8 mouse cellular contexts compared by ENCODE assay signal in genomic region chr9:66835097-66835480, GRCm38 (mm10). TPM values are rescaled to one million over a fixed set of nuclear protein-coding genes. Genes with fewer than 3 reads are reported as not detected.
DNase-seq lines count a peak whose midpoint lies in the region; ATAC-seq and TF ChIP-seq lines count a peak whose summit lies in the region.

No protein-coding gene starts in this region.

- TF ChIP-seq CTCF in kidney, adult 2 months (conservative IDR thresholded peaks at IDR 0.05; ENCODE audit: insufficient read depth, insufficient read length, low read depth, low read length) = no peak

- H3K36me3 ChIP-seq in kidney, adult 2 months (ENCODE audit: control insufficient read depth, insufficient read depth, low read length) = no peaks in the 10 kb centered on the region
- no peaks in the 10 kb centered on the region for H3K36me3 ChIP-seq in hindbrain, embryonic 13.5 days

- TF ChIP-seq POLR2A in kidney, adult 2 months (IDR thresholded peaks at IDR 0.05; ENCODE audit: low read depth, low read length) = no peak

- peak overlapping the region; percentile 70 for H3K9ac ChIP-seq in hindbrain, embryonic 13.5 days

- H3K27me3 ChIP-seq in kidney, adult 2 months (replicated peaks; ENCODE audit: control insufficient read depth, insufficient read depth, low read length) = no peaks in the 10 kb centered on the region
- H3K27me3 ChIP-seq in hindbrain, embryonic 13.5 days = peaks cover 12% of the 10 kb centered on the region

- DNase-seq in kidney, adult 2 months = no peak
- no peak for DNase-seq in kidney, adult 11 months
- DNase-seq in lung, postnatal 36 days = peak; percentile 53
- no peak for DNase-seq in urinary bladder, postnatal 10 days (ENCODE audit: low spot score)
- no peak for DNase-seq in frontal cortex, postnatal 14 days (ENCODE audit: low spot score in 2 of 2)
- DNase-seq in right cerebral cortex, postnatal 25 days = no peak

- H3K4me1 ChIP-seq in kidney, adult 2 months (ENCODE audit: control insufficient read depth, insufficient read depth, low read length) = peaks cover 14% of the 10 kb centered on the region; the same call in 1 of the 2 replicates
- H3K4me1 ChIP-seq in brown adipose tissue, adult 24 weeks (ENCODE audit: control insufficient read depth, insufficient read depth, insufficient read length, low read length) = peaks cover 2% of the 10 kb centered on the region; the same call in 1 of the 2 replicates
- peaks cover 15% of the 10 kb centered on the region for H3K4me1 ChIP-seq in hindbrain, embryonic 13.5 days (replicated peaks)

- peak overlapping the region; percentile 57 for H3K4me3 ChIP-seq in kidney, adult 2 months (ENCODE audit: insufficient read depth, low read depth, low read length)
- H3K4me3 ChIP-seq in brown adipose tissue, adult 24 weeks (ENCODE audit: insufficient read depth, low read depth, low read length) = peak overlapping the region; percentile 62
- peak overlapping the region; percentile 63 for H3K4me3 ChIP-seq in hindbrain, embryonic 13.5 days

- H3K27ac ChIP-seq in kidney, adult 2 months (ENCODE audit: insufficient read depth, low read depth, low read length) = no peak overlapping the region
- no peak overlapping the region for H3K27ac ChIP-seq in brown adipose tissue, adult 24 weeks (replicated peaks; ENCODE audit: low read depth, low read length)
- peak overlapping the region; percentile 19; the same call in 1 of the 2 replicates for H3K27ac ChIP-seq in hindbrain, embryonic 13.5 days

- WGBS in kidney, adult 2 months = under 1% methylated on average over 24 of the region's 24 CpGs
- WGBS in hindbrain, embryonic 13.5 days = 1% methylated on average over 24 of the region's 24 CpGs

- ATAC-seq in hindbrain, embryonic 13.5 days (ENCODE audit: low FRiP score) = peak; percentile 90

- H3K4me2 ChIP-seq in hindbrain, embryonic 13.5 days = peak overlapping the region; percentile 91

- H3K9me3 ChIP-seq in hindbrain, embryonic 13.5 days = no peaks in the 10 kb centered on the region

RNA-seq across cellular contexts. Expression of gene Aph1c, which starts 0.6 kb away (rescaled TPM):
- polyA plus RNA-seq in kidney, adult 2 months (2012; rRNA removed) = 22.9 and 29.4 TPM in 2 replicates
- 0.24 and 0.42 TPM in 2 replicates for polyA plus RNA-seq in brown adipose tissue, adult 24 weeks (2012; ENCODE audit: insufficient read depth, insufficient read length, missing spikeins)
- polyA plus RNA-seq in hindbrain, embryonic 13.5 days (2015; fragmentation: Nextera tagmentation; extraction: Ambion mirVana) = 4.0 and 5.4 TPM in 2 replicates

RNA-seq across cellular contexts. Expression of gene Gm10647, which starts 38.2 kb away (rescaled TPM):
- 0.16 and 0.20 TPM in 2 replicates for polyA plus RNA-seq in kidney, adult 2 months (2012; rRNA removed)
- polyA plus RNA-seq in brown adipose tissue, adult 24 weeks (2012; ENCODE audit: insufficient read depth, insufficient read length, missing spikeins) = not detected in 2 replicates
- polyA plus RNA-seq in hindbrain, embryonic 13.5 days (2015; fragmentation: Nextera tagmentation; extraction: Ambion mirVana) = 0.40 and 0.67 TPM in 2 replicates

RNA-seq across cellular contexts. Expression of gene Aph1b, which starts 39.8 kb away (rescaled TPM):
- 5.4 and 6.5 TPM in 2 replicates for polyA plus RNA-seq in kidney, adult 2 months (2012; rRNA removed)
- polyA plus RNA-seq in brown adipose tissue, adult 24 weeks (2012; ENCODE audit: insufficient read depth, insufficient read length, missing spikeins) = 9.2 and 11.9 TPM in 2 replicates
- polyA plus RNA-seq in hindbrain, embryonic 13.5 days (2015; fragmentation: Nextera tagmentation; extraction: Ambion mirVana) = 22.5 and 23.2 TPM in 2 replicates
